Mouse (Mus musculus): Measurements from ENCODE around the gene Abhd14a.

DNA sequence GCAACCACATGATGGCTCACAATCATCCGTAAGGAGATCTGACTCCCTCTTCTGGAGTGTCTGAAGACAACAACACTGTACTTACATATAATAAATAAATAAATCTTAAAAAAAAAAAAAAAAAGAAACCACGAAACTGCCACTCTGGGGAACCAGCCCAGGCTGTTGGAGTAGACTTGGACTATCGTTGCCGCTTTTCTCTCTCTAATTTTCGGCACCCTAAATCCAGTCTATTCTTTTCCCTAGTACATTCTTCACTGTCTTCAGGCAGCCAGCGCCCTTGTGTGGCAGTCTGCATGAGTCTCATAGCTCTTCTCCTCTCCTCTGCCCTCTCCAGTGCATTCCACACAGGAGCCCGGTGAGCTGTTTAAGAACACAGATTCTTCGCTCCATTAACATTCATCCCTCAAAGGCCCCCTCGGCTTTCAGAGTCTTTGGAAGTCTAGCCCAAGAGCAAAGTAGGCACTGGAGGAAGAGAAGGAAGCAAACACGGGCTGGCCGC is 18.7 kb downstream of the Abhd14a start:
- no peak for TF ChIP-seq CTCF (IDR thresholded peaks at IDR 0.05; ENCODE audit: low read depth, low read length)
- TF ChIP-seq GATA2 (IDR thresholded peaks at IDR 0.05; ENCODE audit: borderline replicate concordance, low read depth, low read length) = no peak
- TF ChIP-seq POLR2AphosphoS5 (IDR thresholded peaks at IDR 0.05; ENCODE audit: insufficient replicate concordance, low read depth, low read length) = no peak
- no peak for TF ChIP-seq GATA1 (IDR thresholded peaks at IDR 0.05; ENCODE audit: borderline replicate concordance, low read length)
- TF ChIP-seq TAL1 (conservative IDR thresholded peaks at IDR 0.05; ENCODE audit: low read depth, low read length) = no peak
